Mouse (Mus musculus) stomach, postnatal 0 days (tissue): ENCODE measurements around the gene Tars2.

ENCODE experiments used
- CTCF ChIP-seq: IDR thresholded peaks from 2 replicates; pipeline ENCODE4 v1.5.1; 2016; ENCODE audit warnings: antibody characterized with exemption, low read depth, mild to moderate bottlenecking, moderate library complexity
- EP300 ChIP-seq: optimal IDR thresholded peaks from 2 replicates; pipeline ENCODE3; 2016; ENCODE audit warnings: antibody characterized with exemption

DNA sequence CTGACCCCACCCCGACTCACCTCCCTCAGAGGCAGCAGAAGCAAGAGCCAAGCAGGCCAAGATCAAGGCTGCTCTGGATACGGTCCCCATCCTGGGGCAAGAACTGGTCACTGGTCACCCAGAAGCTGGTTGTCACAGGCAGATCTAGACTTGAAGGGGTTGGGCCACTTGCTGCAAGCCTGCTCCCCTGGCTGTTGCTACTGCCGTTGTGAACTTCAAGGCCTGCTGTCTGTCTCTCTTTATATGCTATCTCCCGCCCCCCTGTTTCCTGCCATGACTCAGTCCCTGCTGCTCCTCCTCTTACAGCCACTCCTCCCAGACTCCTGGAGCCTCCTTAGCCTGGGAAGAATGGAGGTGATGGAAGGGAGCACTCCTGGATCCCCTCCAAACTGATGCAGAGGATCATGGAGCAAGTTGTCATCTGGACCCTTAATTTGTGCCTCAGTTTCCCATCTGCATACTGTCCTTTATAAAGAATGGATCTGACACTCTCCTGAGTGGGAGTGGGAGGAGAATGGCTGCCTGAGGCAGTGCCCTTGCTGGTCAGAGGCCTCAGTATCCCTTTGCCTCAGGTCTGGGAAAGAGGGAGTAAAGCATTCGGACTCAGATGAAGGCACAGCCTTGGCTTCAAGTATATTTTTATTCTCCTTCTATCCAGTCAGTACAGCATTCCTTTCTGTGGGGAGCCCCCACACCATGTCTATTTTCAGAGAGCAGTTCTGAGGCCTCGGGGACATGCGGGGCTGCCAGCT, 20.5 kb downstream of the Tars2 start, which contains the start of gene Ecm1:
- no peak for TF ChIP-seq CTCF
- no peak for TF ChIP-seq EP300
